Comparison of ENCODE assay signal across 8 mouse cellular contexts in the genomic region with DNA sequence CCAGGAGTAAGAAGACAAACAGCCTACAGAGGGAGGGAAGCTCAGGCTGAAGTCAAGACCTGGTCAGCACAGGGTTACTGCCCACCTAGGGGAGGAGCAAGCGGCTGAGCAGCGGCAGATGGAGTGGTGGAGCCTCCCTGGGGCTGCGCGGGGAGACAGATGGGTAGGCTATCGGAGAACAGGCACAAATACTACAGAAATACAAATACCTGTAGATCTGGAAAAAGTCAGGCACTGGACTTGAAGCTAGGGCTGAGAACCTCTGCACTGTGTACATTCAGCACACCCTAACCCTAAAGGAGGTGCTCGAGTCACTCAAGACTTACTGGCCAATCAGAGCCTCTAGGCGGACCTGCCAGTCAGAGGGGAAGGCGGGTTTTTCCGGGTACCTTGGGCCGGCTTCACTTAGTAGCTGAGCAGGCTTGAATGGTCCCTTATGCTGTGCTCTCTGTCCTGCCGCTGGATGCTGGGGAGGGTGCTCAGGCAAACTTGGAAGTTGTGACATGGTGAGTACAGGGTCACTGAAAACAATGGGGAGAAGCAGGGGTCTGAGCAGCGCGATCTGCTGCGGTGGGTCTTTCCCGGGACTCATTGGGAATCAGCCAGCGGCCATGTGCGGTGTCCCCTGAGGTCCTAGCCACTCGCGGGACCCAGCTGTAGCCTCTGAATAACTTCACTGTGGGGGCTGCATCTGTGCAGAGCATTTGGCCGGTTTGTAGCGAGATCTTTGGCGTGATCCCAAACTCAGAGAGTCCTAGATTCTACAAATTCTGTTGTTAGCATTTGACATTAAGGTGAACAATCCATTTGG. TPM values are rescaled to one million over a fixed set of nuclear protein-coding genes. Genes with fewer than 3 reads are reported as not detected.
DNase-seq lines count a peak whose midpoint lies in the region; ATAC-seq and TF ChIP-seq lines count a peak whose summit lies in the region.
"Not testable (repeated sequence)": the region's sequence is repeated elsewhere in the genome, so short reads cannot be mapped to it uniquely, and the experiment has no call there.

Gene Gm15446 (plus strand): TSS at position 140 of the 811 bp plus-strand sequence.

- peak; percentile 100 for ATAC-seq in Patski
- peak; percentile 99 for ATAC-seq in hindbrain, embryonic 13.5 days (ENCODE audit: low FRiP score)

- peak within 1 kb of the TSS; percentile 53 for H3K4me3 ChIP-seq in hindbrain, embryonic 13.5 days

- WGBS in hindbrain, embryonic 13.5 days = 0% methylated on average over 22 of the region's 22 CpGs

- DNase-seq in Patski (ENCODE audit: low read depth, low spot score) = peak; percentile 24
- DNase-seq in cerebellum, postnatal 14 days = peak; percentile 88 to 91
- peak; percentile 78 to 85 for DNase-seq in frontal cortex, postnatal 14 days (ENCODE audit: low spot score in 2 of 2)
- peak; percentile 74 to 77 for DNase-seq in layer of hippocampus, postnatal 25 days (ENCODE audit: extremely low spot score in 1 of 2, low spot score in 1 of 2)
- DNase-seq in lung, postnatal 25 days (ENCODE audit: low spot score) = peak; percentile 94
- peak; percentile 84 for DNase-seq in retina, embryonic 14.5 days (ENCODE audit: low spot score)
- DNase-seq in thymus, postnatal 4 days = peak; percentile 87

- H3K36me3 ChIP-seq in hindbrain, embryonic 13.5 days = peaks cover 14% of the 10 kb centered on the region

- H3K27ac ChIP-seq in hindbrain, embryonic 13.5 days = not testable (repeated sequence)

- peak within 1 kb of the TSS; percentile 60 for H3K4me2 ChIP-seq in hindbrain, embryonic 13.5 days

- CTCF ChIA-PET in Patski (lab: Charles Lee) = not testable (repeated sequence)

- not testable (repeated sequence) for TF ChIP-seq CTCF in Patski (IDR thresholded peaks at IDR 0.05)

- in situ Hi-C loops in Patski (cut with MboI; ENCODE audit: low pct_unique_long_range_greater_than_20kb) = not testable (repeated sequence)

- POLR2A ChIA-PET in Patski (lab: Charles Lee) = not testable (repeated sequence)

- H3K9ac ChIP-seq in hindbrain, embryonic 13.5 days = peak within 1 kb of the TSS; percentile 72

- H3K27me3 ChIP-seq in Patski; hindbrain, embryonic 13.5 days: not testable (repeated sequence)

- not testable (repeated sequence) for H3K4me1 ChIP-seq in hindbrain, embryonic 13.5 days (replicated peaks)

- not testable (repeated sequence) for H3K9me3 ChIP-seq in hindbrain, embryonic 13.5 days

RNA-seq across cellular contexts. Expression of gene Gm15446, which starts in this region (rescaled TPM):
- 8.8 TPM for polyA plus RNA-seq in Patski (2021)
- 0.53 and 0.56 TPM in 2 replicates for polyA plus RNA-seq in hindbrain, embryonic 13.5 days (2015; fragmentation: Nextera tagmentation; extraction: Ambion mirVana)
- 10 to 100 TPM; 34.0 to 41.2 TPM for total RNA-seq in layer of hippocampus, postnatal 25 days (2021)

Comparison
In these comparisons a context has a peak if more than half of its experiments do, and no peak if none do; other contexts are left out.
1. Peak in ATAC-seq, H3K4me3 ChIP-seq, H3K9ac ChIP-seq and H3K4me2 ChIP-seq in hindbrain, embryonic 13.5 days; RNA of the gene not detected or under 1 TPM.
2. DNase-seq: peak in every context shown above with its lines; median percentile 94 in lung, postnatal 25 days; 90 in cerebellum, postnatal 14 days; 87 in thymus, postnatal 4 days; 84 in retina, embryonic 14.5 days; 82 in frontal cortex, postnatal 14 days; 76 in layer of hippocampus, postnatal 25 days; 24 in Patski.